Mouse (Mus musculus) CH12.LX (cell line): ENCODE results near the gene Oas1d. TPM values are rescaled to one million over a fixed set of nuclear protein-coding genes. Genes with fewer than 3 reads are reported as not detected.
"Not testable (repeated sequence)": the region's sequence is repeated elsewhere in the genome, so short reads cannot be mapped to it uniquely, and the experiment has no call there.

Experiments
- DNase-seq: peaks from one replicate; pipeline ENCODE4 v3.0.0-alpha.2; 2013; ENCODE audit errors: extremely low read depth
- H3K27ac ChIP-seq: 2 replicates; pipeline ENCODE4 v1.5.1; 2012; ENCODE audit warnings: low read depth, mild to moderate bottlenecking, control low read depth, moderate library complexity; ENCODE audit not compliant: insufficient read depth
- H3K27me3 ChIP-seq: replicated peaks from 2 replicates; pipeline ENCODE3; 2012; ENCODE audit warnings: inconsistent platforms
- H3K36me3 ChIP-seq, 2 experiments: replicated peaks in 1 of 2; 2 replicates each; pipeline versions ENCODE3 to v1.6.1; 2012; ENCODE audit warnings: inconsistent platforms in 1 of 2, low read length in 1 of 2, mild to moderate bottlenecking in 1 of 2, mixed read lengths in 1 of 2, moderate library complexity in 1 of 2; ENCODE audit not compliant: control insufficient read depth in 1 of 2, insufficient read depth in 1 of 2
- H3K4me1 ChIP-seq, 2 experiments: 2 replicates each; pipeline ENCODE4 v1.6.1; 2012; ENCODE audit warnings: inconsistent platforms in 1 of 2, moderate library complexity in 1 of 2; ENCODE audit not compliant: insufficient read depth in 2 of 2, control insufficient read depth in 1 of 2
- H3K4me2 ChIP-seq: 2 replicates; pipeline ENCODE4 v1.6.1; 2012; ENCODE audit warnings: low read depth, mild to moderate bottlenecking, control low read depth; ENCODE audit not compliant: poor library complexity, insufficient read depth, severe bottlenecking
- H3K4me3 ChIP-seq, 3 experiments: fragments of 150-350 bp in 1 of 3; sonication (generic) in 1 of 3; replicated peaks in 1 of 3; 2 replicates each; pipeline versions ENCODE3 to v1.5.1; 2011 to 2012; ENCODE audit warnings: low read depth in 2 of 3, low read length in 2 of 3, mild to moderate bottlenecking in 2 of 3, moderate library complexity in 2 of 3, control low read depth in 1 of 3, improper control_type of control experiment in 1 of 3, inconsistent platforms in 1 of 3, mixed read lengths in 1 of 3; ENCODE audit not compliant: poor library complexity in 1 of 3
- H3K79me2 ChIP-seq: replicated peaks from 2 replicates; pipeline ENCODE4 v1.6.1; 2012; ENCODE audit warnings: mild to moderate bottlenecking, moderate library complexity; ENCODE audit not compliant: control insufficient read depth, poor library complexity, insufficient read depth, severe bottlenecking; ENCODE audit errors: extremely low read depth
- H3K9ac ChIP-seq: 2 replicates; pipeline ENCODE4 v1.6.1; 2012; ENCODE audit warnings: low read depth, mild to moderate bottlenecking, control low read depth, moderate library complexity; ENCODE audit not compliant: insufficient read depth
- H3K9me3 ChIP-seq: replicated peaks from 2 replicates; pipeline ENCODE3; 2012; ENCODE audit warnings: low read length, inconsistent platforms, mixed read lengths
- CHD1 ChIP-seq: IDR thresholded peaks from 2 replicates; pipeline ENCODE4 v1.6.1; 2012; ENCODE audit warnings: low read depth, low read length, improper control_type of control experiment, inconsistent platforms
- CHD2 ChIP-seq: IDR thresholded peaks from 2 replicates; pipeline ENCODE4 v1.6.1; 2011; ENCODE audit warnings: low read length, improper control_type of control experiment
- CTCF ChIP-seq, 2 experiments: IDR thresholded peaks in 1 of 2; conservative IDR thresholded peaks in 1 of 2; 2 replicates each; pipeline ENCODE4 v1.5.1; 2011 to 2012; ENCODE audit warnings: low read depth in 2 of 2, low read length in 2 of 2, improper control_type of control experiment in 1 of 2, inconsistent platforms in 1 of 2, mild to moderate bottlenecking in 1 of 2, moderate library complexity in 1 of 2
- ELF1 ChIP-seq: IDR thresholded peaks from 2 replicates; pipeline ENCODE4 v1.6.1; 2014; ENCODE audit warnings: low read depth, mild to moderate bottlenecking, inconsistent platforms, low read length, improper control_type of control experiment
- EP300 ChIP-seq: IDR thresholded peaks from 2 replicates; pipeline ENCODE4 v1.6.1; 2011; ENCODE audit warnings: low read length, improper control_type of control experiment
- MAZ ChIP-seq: IDR thresholded peaks from 2 replicates; pipeline ENCODE4 v1.6.1; 2012; ENCODE audit warnings: low read depth, mild to moderate bottlenecking, inconsistent platforms, low read length, improper control_type of control experiment, moderate library complexity
- MEF2A ChIP-seq: IDR thresholded peaks from 2 replicates; pipeline ENCODE4 v1.6.1; 2014; ENCODE audit warnings: low read depth, mild to moderate bottlenecking, inconsistent platforms, low read length, improper control_type of control experiment, borderline replicate concordance
- MXI1 ChIP-seq: IDR thresholded peaks from 2 replicates; pipeline ENCODE4 v1.6.1; 2011; ENCODE audit warnings: mild to moderate bottlenecking, low read depth, low read length, improper control_type of control experiment
- RCOR1 ChIP-seq: conservative IDR thresholded peaks from 2 replicates; pipeline ENCODE4 v1.6.1; 2012; ENCODE audit warnings: low read depth, mild to moderate bottlenecking, inconsistent platforms, low read length, improper control_type of control experiment
- TBP ChIP-seq: conservative IDR thresholded peaks from 2 replicates; pipeline ENCODE4 v1.6.1; 2011; ENCODE audit warnings: low read depth, low read length, improper control_type of control experiment
- USF1 ChIP-seq: IDR thresholded peaks from 2 replicates; pipeline ENCODE4 v1.6.1; 2014; ENCODE audit warnings: low read depth, mild to moderate bottlenecking, inconsistent platforms, low read length, improper control_type of control experiment
- ZKSCAN1 ChIP-seq: IDR thresholded peaks from 2 replicates; pipeline ENCODE4 v1.6.1; 2012; ENCODE audit warnings: low read depth, inconsistent platforms, low read length, improper control_type of control experiment, borderline replicate concordance
- dilution Hi-C: fragments of 300-500 bp; cut with MboI; formaldehyde crosslinking; loops from 2 replicates; pipeline ENCODE4 v1.14.3; 2020; ENCODE audit warnings: low sequenced_read_pairs; ENCODE audit not compliant: extremely low pct_unique_long_range_greater_than_20kb, extremely low pct_ligation_motif_present
- in situ Hi-C: fragments of 300-500 bp; cut with MboI; formaldehyde crosslinking; loops from 3 replicates; pipeline ENCODE4 v1.14.3; 2019; ENCODE audit warnings: low sequenced_read_pairs, low pct_ligation_motif_present, low pct_unique_long_range_greater_than_20kb, mixed read lengths
- polyA plus RNA-seq: library from polyadenylated mRNA; unstranded; fragments of >175 nt; gene quantifications from 2 replicates; pipeline ENCODE4 v1.2.1, GENCODE M21; 2012; ENCODE audit warnings: low read depth; ENCODE audit not compliant: insufficient read length
- total RNA-seq, 2 experiments: library from RNA; depleted of rRNA; stranded (reverse); fragments of 300-350 nt in 1 of 2; fragments of >200 nt in 1 of 2; gene quantifications; 2 replicates each; pipeline ENCODE4 v1.2.3; 2012 to 2014

Oas1d gene
- total and polyA plus RNA-seq, 3 experiments = not detected

GRCm38 (mm10) chr5:120892243-120892660, 22.1 kb upstream of the Oas1d start:
- no peak overlapping the region for H3K27ac ChIP-seq
- H3K27me3 ChIP-seq = no peaks in the 10 kb centered on the region
- H3K4me2 ChIP-seq = no peak overlapping the region
- H3K9me3 ChIP-seq = peaks cover 8% of the 10 kb centered on the region
- no peaks in the 10 kb centered on the region for H3K4me1 ChIP-seq
- no peaks in the 10 kb centered on the region for H3K36me3 ChIP-seq
- TF ChIP-seq ZKSCAN1 (no peak), USF1 (no peak), CHD2 (no peak), CTCF (conservative IDR thresholded peaks at IDR 0.05 in 1 of 2, IDR thresholded peaks at IDR 0.05 in 1 of 2; ENCODE audit: low read depth in 2 of 2, low read length in 2 of 2) (no peak), MXI1 (no peak), RCOR1 (no peak), ELF1 (no peak), TBP (no peak), CHD1 (no peak), MAZ (no peak), MEF2A (no peak), EP300 (no peak)
- DNase-seq = no peak
- dilution Hi-C loops (no loop called here), in situ Hi-C loops (no loop called here)
- H3K9ac ChIP-seq = no peak overlapping the region
- H3K79me2 ChIP-seq = no peaks in the 10 kb centered on the region
- H3K4me3 ChIP-seq = no peak overlapping the region

DNA sequence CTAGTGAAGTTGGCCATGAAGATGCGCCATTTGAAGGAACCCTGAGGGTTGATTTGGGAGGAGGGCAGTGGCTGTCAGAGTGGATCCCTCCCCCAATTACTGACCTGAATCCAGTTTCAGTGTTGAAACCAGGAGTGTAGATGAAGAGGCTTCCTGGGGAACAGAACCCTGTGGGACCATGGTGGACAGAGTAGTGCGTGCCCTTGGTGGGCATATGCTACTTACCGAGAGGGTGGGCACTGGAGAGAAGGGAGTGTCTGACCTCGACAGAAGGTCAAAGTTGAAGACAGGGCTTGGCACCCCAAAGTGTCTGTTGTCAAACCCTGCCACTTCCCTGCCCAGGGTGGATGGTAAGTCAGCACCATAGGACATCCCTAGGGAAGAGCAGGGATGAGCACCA, 20.5 kb upstream of the Oas1d start:
- H3K4me2 ChIP-seq, DNase-seq, H3K4me3 ChIP-seq, H3K36me3 ChIP-seq, in situ Hi-C loops, H3K4me1 ChIP-seq, H3K9ac ChIP-seq, dilution Hi-C loops, H3K9me3 ChIP-seq, H3K79me2 ChIP-seq, H3K27ac ChIP-seq, H3K27me3 ChIP-seq: not testable (repeated sequence)

GRCm38 (mm10) chr5:120894692-120895091, 19.6 kb upstream of the Oas1d start:
- in situ Hi-C loops, H3K4me3 ChIP-seq, H3K4me2 ChIP-seq, H3K79me2 ChIP-seq, dilution Hi-C loops, H3K27me3 ChIP-seq, H3K36me3 ChIP-seq, H3K9ac ChIP-seq, DNase-seq, H3K27ac ChIP-seq, H3K4me1 ChIP-seq, H3K9me3 ChIP-seq: not testable (repeated sequence)
